Mouse (Mus musculus) hindbrain, embryonic 10.5 days (tissue): ENCODE data around the gene Il1f10. TPM values are rescaled to one million over a fixed set of nuclear protein-coding genes. Genes with fewer than 3 reads are reported as not detected.

ENCODE experiments used
- DNase-seq: peaks from one replicate; pipeline ENCODE4 v3.0.0-alpha.2; 2017; ENCODE audit warnings: low spot score
- H3K27ac ChIP-seq: fragments of 300-500 bp; sonication (generic); 2 replicates; pipeline ENCODE4 v1.5.1; 2016; ENCODE audit warnings: mild to moderate bottlenecking, moderate library complexity
- H3K27me3 ChIP-seq: fragments of 300-500 bp; sonication (generic); 2 replicates; pipeline ENCODE4 v1.6.1; 2016; ENCODE audit warnings: mild to moderate bottlenecking; ENCODE audit not compliant: poor library complexity, insufficient read depth, severe bottlenecking
- H3K36me3 ChIP-seq: fragments of 300-500 bp; sonication (generic); 2 replicates; pipeline ENCODE4 v1.6.1; 2016; ENCODE audit warnings: mild to moderate bottlenecking, moderate library complexity
- H3K4me1 ChIP-seq: fragments of 300-500 bp; sonication (generic); replicated peaks from 2 replicates; pipeline ENCODE4 v1.6.1; 2016; ENCODE audit warnings: mild to moderate bottlenecking
- H3K4me3 ChIP-seq: fragments of 300-500 bp; sonication (generic); 2 replicates; pipeline ENCODE4 v1.5.1; 2016; ENCODE audit warnings: mild to moderate bottlenecking, moderate library complexity
- H3K9me3 ChIP-seq: fragments of 300-500 bp; sonication (generic); 2 replicates; pipeline ENCODE4 v1.6.1; 2016; ENCODE audit warnings: mild to moderate bottlenecking, moderate library complexity
- WGBS: fragments of 180-500 bp; shearing (Covaris S2); methylation state at CpG from one replicate; pipeline ENCODE4 v1.1.7; 2016; 5-methylcytosine and 5-hydroxymethylcytosine counted together
- polyA plus RNA-seq: library from polyadenylated mRNA; unstranded; fragments of >200 nt; fragmentation: Nextera tagmentation; extraction: Ambion mirVana; gene quantifications from 2 replicates; pipeline ENCODE4 v1.2.1, GENCODE M21; 2016

Il1f10 gene
- polyA plus RNA-seq: not detected in 2 replicates

- 91% methylated on average over 5 of the region's 5 CpGs for WGBS
- H3K4me1 ChIP-seq: no peaks in the 10 kb centered on the region
- no peaks in the 10 kb centered on the region for H3K36me3 ChIP-seq
- no peak within 1 kb of the TSS for H3K4me3 ChIP-seq
- H3K27ac ChIP-seq: no peak within 1 kb of the TSS
- DNase-seq: no peak
- no peaks in the 10 kb centered on the region for H3K27me3 ChIP-seq
- no peaks in the 10 kb centered on the region for H3K9me3 ChIP-seq
Observed at GRCm38 (mm10) chr2:24290896-24291295, at the start of gene Il1f10. Gene Il1f10, plus strand, starts transcription at chr2:24291196.

DNA sequence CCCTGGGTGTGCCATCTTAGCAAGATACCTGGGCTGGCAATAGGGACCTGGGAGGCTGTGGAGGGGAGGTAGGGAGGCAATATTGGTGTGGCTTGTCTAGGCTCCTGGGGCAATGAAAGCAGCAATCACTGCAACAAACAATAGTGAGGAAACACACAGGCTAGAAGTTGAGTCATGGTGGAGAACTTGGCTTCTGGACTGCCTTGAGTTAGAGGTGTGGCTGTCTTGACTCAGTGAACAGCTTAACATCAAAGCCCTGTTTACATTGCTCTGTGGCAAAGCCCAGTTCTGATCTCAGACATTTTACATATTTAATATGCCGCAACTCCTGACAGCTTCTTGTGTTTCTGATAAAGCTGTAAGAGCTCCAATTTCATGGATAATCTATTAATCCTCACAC lies 23.5 kb upstream of the Il1f10 start:
- no peak overlapping the region for H3K4me3 ChIP-seq
- no peak for DNase-seq
- 94% methylated on average over 1 of the region's 1 CpGs for WGBS
- H3K36me3 ChIP-seq: no peaks in the 10 kb centered on the region
- no peaks in the 10 kb centered on the region for H3K4me1 ChIP-seq
- H3K27me3 ChIP-seq: no peaks in the 10 kb centered on the region
- no peaks in the 10 kb centered on the region for H3K9me3 ChIP-seq
- no peak overlapping the region for H3K27ac ChIP-seq

DNA sequence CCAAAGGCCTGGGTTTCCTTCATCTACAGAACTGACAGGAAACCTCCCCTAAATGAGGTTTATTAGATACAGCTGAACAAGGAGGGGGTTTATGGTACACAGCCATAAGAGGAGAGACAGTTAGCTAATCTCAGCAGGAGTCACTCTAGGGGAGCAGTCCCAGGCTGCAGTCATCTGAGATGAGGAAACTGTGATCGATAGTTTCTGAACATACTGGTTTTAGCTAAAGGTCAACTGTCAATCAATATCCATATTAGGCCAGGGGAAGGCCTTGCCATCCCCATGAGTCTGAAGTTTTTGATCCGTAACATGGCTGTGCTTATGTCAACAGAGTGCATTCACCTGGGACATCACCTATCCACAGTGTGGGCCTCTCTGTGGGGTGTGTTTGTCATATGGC lies 17.4 kb upstream of the Il1f10 start:
- Histone ChIP-seq H3K4me3 (no peak overlapping the region), H3K27ac (no peak overlapping the region), H3K4me1 (peaks cover 5% of the 10 kb centered on the region; the same call in 1 of the 2 replicates), H3K9me3 (no peaks in the 10 kb centered on the region), H3K36me3 (no peaks in the 10 kb centered on the region), H3K27me3 (peaks cover 5% of the 10 kb centered on the region; the same call in 1 of the 2 replicates)
- WGBS: 75% methylated on average over 2 of the region's 2 CpGs
- DNase-seq: no peak

DNA sequence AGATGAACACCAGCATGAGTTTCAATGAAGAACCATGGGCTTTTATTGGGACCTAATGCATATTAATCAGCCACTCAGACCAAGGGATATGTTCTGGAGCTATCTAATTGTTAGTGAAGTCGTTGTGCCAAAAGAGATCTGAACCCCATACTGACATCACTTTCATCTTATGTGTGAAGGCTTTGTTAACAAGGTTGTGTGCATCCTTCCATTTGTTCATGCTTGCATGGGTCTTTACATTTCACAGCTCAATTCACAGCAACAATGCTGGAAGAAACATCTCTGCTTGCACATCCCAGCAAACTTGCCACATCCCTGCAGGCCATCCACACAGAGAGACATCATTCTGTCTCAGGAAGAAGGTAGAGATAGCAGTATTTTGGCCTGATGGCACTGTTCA lies 15.8 kb upstream of the Il1f10 start:
- Histone ChIP-seq H3K9me3 (no peaks in the 10 kb centered on the region), H3K4me3 (no peak overlapping the region), H3K36me3 (no peaks in the 10 kb centered on the region), H3K27me3 (peaks cover 5% of the 10 kb centered on the region; the same call in 1 of the 2 replicates), H3K27ac (no peak overlapping the region), H3K4me1 (peaks cover 5% of the 10 kb centered on the region; the same call in 1 of the 2 replicates)
- no peak for DNase-seq
- 24% methylated on average over 1 of the region's 1 CpGs for WGBS

DNA sequence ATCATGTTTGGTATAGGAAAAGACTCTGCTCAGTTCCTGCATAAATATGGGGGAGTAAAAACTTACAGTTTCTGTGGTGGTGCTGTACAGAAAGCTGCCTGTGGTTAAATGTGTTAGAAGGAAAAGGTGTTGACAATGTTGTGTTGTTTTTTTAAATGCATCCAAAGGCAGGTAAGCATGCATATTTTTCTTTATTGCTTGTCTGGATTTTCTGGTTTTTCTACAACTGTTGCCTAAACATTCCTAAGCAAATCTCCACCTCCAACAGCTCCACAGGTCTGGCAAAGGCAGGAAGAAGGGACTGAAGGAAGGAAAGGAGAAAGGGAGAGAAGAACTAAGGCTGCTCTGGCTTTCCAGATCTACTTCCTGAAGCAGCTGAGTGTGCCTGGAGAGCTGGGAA lies 14.3 kb upstream of the Il1f10 start, which contains the start of gene Il1f5:
TSS of gene Il1f5 (plus strand) at position 301 of the 400 bp plus-strand sequence.
- H3K9me3 ChIP-seq: no peaks in the 10 kb centered on the region
- H3K36me3 ChIP-seq: no peaks in the 10 kb centered on the region
- H3K27ac ChIP-seq: no peak within 1 kb of the TSS
- peaks cover 5% of the 10 kb centered on the region; the same call in 1 of the 2 replicates for H3K4me1 ChIP-seq
- peaks cover 5% of the 10 kb centered on the region; the same call in 1 of the 2 replicates for H3K27me3 ChIP-seq
- no peak for DNase-seq
- no peak within 1 kb of the TSS for H3K4me3 ChIP-seq

DNA sequence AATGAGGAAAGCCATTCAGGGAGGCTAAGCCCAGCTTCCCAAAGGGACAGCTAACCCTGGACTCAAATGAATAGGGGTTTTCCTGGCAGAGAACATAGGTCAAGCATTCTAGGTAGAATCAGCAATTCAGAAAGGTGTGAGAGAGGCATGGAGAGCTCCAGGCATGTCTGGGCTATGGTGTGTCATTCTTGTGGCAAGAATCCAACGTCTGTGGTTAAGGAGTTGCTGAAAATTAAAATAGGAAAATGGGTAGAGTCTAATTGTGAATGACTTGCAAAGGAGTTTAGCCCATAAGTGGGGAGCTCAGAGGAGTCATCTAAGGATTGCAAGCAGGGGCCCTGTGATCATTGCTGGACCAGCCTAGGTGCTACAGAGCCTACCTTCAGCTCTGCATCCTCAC lies 3.6 kb downstream of the Il1f10 start:
- Histone ChIP-seq H3K27me3 (no peaks in the 10 kb centered on the region), H3K27ac (no peak overlapping the region), H3K9me3 (no peaks in the 10 kb centered on the region), H3K36me3 (no peaks in the 10 kb centered on the region), H3K4me3 (no peak overlapping the region), H3K4me1 (no peaks in the 10 kb centered on the region)
- 63% methylated on average over 1 of the region's 1 CpGs for whole genome bisulfite sequencing
- DNase-seq: no peak

DNA sequence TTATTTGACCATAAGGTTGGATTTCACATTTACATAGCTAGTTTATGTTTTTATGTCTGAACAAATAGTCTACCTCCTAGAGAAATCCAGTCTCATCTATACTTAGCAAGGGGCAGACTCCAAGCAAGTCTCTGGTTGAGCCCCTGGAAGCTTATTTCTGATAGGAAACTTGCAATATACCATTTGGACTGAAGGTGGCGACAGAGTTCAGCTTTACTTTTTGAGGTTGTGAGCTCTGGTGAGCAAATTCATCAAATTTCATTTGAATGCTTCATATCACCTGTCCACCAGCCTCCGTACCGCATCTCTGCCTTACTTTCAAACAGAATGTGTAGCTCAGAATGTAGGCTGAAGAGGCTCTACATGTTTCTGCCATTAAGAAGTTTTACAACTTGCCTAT lies 5.8 kb downstream of the Il1f10 start:
- H3K27me3 ChIP-seq: no peaks in the 10 kb centered on the region
- DNase-seq: peak; percentile 32
- 21% methylated on average over 3 of the region's 3 CpGs for WGBS
- no peaks in the 10 kb centered on the region for H3K4me1 ChIP-seq
- no peak overlapping the region for H3K4me3 ChIP-seq
- no peaks in the 10 kb centered on the region for H3K36me3 ChIP-seq
- H3K9me3 ChIP-seq: no peaks in the 10 kb centered on the region
- H3K27ac ChIP-seq: no peak overlapping the region

DNA sequence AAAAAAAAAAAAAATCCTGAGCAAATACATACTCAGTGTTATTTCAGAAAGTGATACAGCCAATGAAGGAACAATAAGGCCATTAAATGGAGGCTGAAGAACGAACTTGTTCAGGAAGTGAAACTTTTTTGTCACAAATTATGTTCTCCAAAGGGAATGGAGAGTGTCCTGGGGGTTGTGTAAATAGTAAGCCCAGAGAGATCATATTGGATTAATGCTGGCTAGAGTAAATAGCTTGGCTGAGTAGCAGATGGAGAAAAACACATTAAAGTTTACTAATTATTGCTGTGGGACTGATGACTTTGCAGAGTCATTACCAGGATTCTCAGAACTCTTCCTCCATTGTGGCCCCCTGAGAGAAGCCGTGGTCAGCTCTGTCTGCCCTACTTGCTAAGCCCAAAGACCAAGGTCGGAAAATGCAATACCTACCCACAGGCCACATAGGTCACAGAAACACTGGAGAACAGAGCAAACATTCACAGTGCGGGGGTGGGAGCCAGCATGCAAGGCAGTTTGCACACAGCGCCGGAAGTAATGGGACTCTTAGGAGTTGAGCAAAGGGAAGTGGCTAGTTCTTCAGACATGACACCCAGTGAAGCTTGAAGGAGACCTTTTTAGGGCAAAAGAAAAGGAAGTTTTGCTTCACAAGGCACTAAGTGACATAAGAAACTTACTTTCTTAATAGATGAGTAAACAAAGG lies 20.5 kb downstream of the Il1f10 start:
- WGBS: 75% methylated on average over 6 of the region's 6 CpGs
- Histone ChIP-seq H3K27ac (no peak overlapping the region), H3K27me3 (no peaks in the 10 kb centered on the region), H3K4me3 (no peak overlapping the region), H3K4me1 (no peaks in the 10 kb centered on the region), H3K9me3 (no peaks in the 10 kb centered on the region), H3K36me3 (no peaks in the 10 kb centered on the region)
- no peak for DNase-seq

GRCm38 (mm10) chr2:24316919-24317318 lies 25.9 kb downstream of the Il1f10 start:
- Histone ChIP-seq H3K27me3 (no peaks in the 10 kb centered on the region), H3K4me3 (no peak overlapping the region), H3K4me1 (no peaks in the 10 kb centered on the region), H3K27ac (no peak overlapping the region), H3K36me3 (no peaks in the 10 kb centered on the region), H3K9me3 (no peaks in the 10 kb centered on the region)
- no peak for DNase-seq
- 84% methylated on average over 1 of the region's 1 CpGs for WGBS

DNA sequence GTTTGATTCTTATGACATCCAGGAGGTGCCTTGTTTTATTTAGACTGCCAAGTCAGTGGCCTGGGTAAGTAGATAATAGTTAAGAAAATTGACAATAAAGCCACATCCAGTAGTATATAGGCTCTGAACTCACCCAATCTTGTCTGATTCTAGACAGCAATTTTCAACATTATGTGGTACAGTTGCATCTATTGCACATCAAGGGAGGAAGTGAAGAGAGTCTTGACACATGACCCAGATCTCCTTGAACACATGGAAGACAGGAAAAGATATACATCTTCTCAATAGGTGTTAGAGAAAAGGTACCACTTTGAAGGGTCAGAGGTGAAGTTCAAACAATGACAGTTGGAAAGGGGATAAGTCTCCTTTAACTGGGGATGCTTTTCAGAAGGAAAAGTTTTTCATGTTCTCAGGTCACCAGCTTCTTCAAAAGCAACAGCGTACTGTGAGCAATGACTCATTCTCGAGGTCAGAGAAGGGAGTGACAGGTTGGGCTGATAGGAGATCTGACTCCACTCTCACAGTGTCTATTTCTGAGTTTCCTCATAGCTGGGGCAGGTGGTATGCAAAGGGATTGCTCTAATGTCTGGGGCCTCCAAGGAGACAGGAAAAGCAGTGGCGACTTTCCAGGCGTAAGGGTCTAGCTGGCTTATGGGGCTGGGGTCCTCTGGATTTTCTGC lies 27.1 kb downstream of the Il1f10 start:
- WGBS: 82% methylated on average over 4 of the region's 4 CpGs
- Histone ChIP-seq H3K4me1 (no peaks in the 10 kb centered on the region), H3K27me3 (no peaks in the 10 kb centered on the region), H3K27ac (no peak overlapping the region), H3K4me3 (no peak overlapping the region), H3K9me3 (no peaks in the 10 kb centered on the region), H3K36me3 (no peaks in the 10 kb centered on the region)
- DNase-seq: no peak

- H3K4me1 ChIP-seq: no peaks in the 10 kb centered on the region
- H3K4me3 ChIP-seq: no peak overlapping the region
- no peaks in the 10 kb centered on the region for H3K36me3 ChIP-seq
- DNase-seq: no peak
- no peaks in the 10 kb centered on the region for H3K27me3 ChIP-seq
- no peaks in the 10 kb centered on the region for H3K9me3 ChIP-seq
- WGBS: 63% methylated on average over 3 of the region's 3 CpGs
- H3K27ac ChIP-seq: no peak overlapping the region
Observed at GRCm38 (mm10) chr2:24335333-24335732, 44.3 kb downstream of the Il1f10 start.

DNA sequence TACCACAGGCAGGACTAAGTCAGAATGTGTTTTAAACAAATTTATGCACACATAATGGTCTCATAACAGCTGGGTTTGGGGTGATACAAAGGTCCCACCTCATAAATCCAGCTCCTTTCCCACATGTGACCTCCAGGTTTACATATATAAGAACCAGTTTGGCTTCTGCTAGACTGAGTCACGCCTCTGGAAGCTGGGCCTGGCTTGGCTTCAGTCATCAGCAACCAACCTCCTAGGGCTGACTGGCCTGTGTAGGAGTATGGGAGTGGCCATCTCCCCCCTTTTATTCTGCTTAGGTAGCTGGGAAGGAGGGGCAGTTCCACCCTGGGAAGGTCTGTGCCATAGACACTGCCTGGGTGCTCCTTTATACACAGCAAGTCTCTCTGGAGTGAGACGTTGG lies 45.5 kb downstream of the Il1f10 start, which contains the start of gene Il1rn:
TSS of gene Il1rn (plus strand) at position 309 of the 400 bp plus-strand sequence.
- 84% methylated on average over 2 of the region's 2 CpGs for WGBS
- no peak within 1 kb of the TSS for H3K4me3 ChIP-seq
- H3K27ac ChIP-seq: no peak within 1 kb of the TSS
- no peaks in the 10 kb centered on the region for H3K36me3 ChIP-seq
- H3K9me3 ChIP-seq: no peaks in the 10 kb centered on the region
- DNase-seq: no peak
- no peaks in the 10 kb centered on the region for H3K4me1 ChIP-seq
- H3K27me3 ChIP-seq: no peaks in the 10 kb centered on the region

DNA sequence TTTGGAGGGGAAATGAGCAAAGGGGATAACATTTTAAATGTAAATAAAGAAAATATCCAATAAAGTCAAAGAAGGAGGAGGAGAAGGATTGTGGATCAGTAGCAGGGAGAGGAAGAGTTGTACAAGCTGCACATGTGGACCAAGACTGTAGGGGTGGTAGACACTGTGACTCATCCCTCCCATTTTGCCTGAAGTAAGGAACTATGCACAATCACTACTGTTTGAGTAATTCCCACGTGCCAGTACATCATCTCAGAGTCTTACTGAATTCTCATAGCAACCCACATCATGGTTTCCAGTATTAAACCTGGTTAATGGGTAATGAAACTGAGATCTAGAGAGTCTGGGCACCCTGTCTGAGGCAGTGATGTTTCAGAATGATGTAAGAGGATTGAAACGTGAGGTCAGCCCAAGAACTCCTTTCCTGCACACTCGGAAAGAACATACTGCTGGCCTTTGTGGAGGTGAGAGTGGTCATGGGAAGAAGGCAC lies 50.4 kb downstream of the Il1f10 start:
- 75% methylated on average over 3 of the region's 3 CpGs for WGBS
- no peak for DNase-seq
- no peaks in the 10 kb centered on the region for H3K36me3 ChIP-seq
- H3K9me3 ChIP-seq: no peaks in the 10 kb centered on the region
- H3K27me3 ChIP-seq: no peaks in the 10 kb centered on the region
- no peak overlapping the region for H3K27ac ChIP-seq
- no peak overlapping the region for H3K4me3 ChIP-seq
- H3K4me1 ChIP-seq: no peaks in the 10 kb centered on the region
